Mouse (Mus musculus): Measurements from ENCODE around the gene Gm8909.
"Not testable (repeated sequence)": the region's sequence is repeated elsewhere in the genome, so short reads cannot be mapped to it uniquely, and the experiment has no call there.

Gene Gm8909

DNA sequence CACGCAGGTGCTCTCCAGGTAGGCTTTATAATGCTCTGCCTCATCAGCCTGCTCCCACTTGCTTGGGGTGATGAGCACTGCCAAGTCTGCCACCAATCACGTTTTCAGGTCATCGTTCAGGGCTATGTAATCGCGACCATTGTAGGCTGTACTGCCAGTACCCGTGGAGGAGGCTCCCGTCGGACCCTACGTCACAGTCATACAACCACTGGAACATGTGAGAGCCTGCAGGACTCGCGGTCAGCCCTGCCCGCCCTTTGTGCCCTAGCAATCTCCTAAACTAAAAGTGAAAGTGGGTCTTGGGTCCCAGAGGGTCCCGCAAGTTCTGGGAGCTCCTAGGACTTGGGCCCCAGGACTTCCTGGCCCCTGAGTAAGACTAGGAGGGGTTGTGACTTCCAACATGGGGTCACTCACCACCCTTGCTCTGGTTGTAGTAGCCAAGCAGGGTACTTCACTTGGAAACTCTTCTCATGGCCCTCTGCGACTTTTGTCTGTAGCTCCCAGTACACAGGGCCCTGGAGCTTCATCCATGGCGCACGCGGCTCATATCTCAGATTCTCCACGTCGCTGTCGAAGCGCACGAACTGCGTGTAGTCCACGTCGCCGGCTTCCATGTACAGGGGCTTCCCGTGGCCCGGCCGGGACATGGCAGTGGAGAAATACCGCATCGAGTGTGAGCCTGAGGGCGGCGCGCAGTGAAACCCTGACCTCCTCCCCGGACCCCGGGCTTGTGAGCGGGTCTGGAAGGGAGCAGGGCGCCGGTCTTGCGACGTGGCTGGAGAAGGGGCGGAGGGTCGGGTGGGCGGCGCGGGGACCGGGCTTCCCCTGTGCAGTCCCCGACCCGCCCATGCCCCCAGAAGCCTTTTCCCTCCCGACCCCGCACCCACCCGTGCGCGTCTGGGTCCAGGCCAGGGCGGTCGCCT is 6.9 kb downstream of the Gm8909 start:
- DNase-seq (ENCODE audit: low read depth, low spot score), result no peak

DNA sequence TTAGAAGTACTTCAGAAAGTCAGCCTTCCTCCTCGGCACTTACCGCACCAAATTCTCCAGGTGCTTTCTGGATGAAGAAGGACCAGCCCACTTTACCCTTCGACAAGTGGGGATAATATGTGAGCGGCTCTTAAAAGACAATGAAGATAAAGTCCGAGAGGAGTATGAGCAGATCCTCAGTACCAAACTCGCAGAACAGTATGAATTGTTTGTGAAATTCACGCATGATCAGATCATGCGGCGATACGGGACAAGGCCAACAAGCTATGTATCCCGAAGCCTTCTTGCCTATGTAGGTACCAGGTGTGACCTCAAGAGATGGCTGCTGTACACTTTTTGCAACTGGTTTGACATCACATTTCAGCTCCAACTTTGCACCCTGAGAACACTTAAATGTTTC is 10.1 kb downstream of the Gm8909 start:
- DNase-seq (ENCODE audit: low read depth, low spot score), result not testable (repeated sequence)

DNA sequence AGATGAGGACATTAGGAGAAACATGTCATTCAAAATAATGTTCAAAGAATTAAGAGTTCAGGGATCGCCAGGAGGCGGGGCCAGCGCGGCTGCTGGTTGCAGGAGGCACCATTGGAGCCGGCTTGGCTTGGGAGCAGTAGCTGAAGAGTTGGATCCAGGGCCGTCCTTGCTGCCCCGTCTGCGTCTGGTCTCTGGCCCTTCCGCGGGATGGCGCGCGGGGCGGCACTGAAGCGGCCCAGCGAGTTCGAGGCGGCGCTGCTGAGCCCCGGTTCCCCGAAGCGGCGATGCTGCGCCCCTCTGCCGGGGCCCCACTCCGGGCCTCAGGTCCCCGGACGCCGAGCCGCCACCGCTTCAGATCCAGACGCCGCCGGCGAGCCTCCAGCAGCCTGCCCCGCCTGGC is 10.6 kb downstream of the Gm8909 start:
- DNase-seq (ENCODE audit: low read depth, low spot score), result not testable (repeated sequence)

DNA sequence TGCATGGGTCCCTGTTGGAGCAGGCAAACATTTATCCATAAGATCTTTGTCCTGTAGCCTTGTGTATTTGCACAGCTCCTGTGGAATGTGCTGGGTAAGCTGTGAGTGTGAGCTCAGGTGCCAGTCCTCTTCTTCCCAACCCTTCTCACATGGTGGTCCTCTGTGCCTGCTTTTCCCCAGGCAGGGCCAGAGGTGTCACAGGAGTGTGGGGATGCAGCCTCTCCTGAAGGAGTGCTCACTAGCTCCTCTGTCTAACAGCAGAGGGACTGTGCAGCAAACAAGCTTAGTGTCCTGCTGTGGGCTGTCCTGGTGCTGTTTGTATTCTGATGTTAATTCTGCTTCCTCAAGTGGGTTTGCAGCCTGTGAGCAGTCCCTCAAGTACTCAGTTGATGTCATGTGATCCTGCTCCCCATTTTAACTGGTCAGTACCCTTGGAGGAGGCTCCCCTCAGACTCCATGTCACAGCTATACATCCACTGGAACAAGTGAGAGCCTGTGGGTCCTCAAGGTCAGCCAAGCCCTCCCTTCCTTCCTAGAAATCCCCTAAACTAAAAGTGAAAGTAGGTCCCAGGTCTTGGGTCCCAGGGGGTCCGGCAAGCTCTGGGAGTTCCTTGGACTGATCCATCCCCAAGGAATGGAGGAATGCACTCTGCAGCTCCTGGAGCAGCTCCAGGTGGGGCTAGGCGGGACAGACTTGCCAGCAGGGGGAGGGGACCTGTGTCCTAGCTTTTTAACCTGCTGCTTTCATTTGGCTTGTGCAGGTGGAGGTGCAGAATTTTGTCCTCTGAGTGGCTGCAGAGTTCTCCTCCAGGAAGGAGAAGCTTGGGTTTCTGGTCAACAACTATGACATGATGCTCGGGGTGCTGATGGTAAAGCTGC is 13.8 kb downstream of the Gm8909 start:
- no peak for DNase-seq (ENCODE audit: low read depth, low spot score)

DNA sequence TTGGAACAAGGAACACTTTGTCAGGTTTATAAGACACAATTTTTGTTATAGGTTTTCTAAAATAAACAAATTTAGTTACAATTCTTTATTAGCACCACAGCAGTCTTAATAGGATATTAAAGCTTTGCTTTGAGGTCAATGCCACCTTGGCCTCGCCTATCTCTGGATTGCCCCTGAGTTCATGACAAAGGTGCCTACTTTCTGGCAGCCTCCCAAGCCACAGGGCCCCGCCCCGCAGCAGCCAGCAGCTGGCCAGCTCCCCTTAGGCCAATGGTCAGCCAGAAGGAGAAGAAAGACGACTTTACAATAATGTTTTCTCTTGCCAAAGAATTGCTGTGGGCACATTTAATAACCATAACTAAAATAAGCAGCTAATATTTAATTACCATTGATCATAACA is 17.1 kb downstream of the Gm8909 start:
- not testable (repeated sequence) for DNase-seq (ENCODE audit: low read depth, low spot score)

DNA sequence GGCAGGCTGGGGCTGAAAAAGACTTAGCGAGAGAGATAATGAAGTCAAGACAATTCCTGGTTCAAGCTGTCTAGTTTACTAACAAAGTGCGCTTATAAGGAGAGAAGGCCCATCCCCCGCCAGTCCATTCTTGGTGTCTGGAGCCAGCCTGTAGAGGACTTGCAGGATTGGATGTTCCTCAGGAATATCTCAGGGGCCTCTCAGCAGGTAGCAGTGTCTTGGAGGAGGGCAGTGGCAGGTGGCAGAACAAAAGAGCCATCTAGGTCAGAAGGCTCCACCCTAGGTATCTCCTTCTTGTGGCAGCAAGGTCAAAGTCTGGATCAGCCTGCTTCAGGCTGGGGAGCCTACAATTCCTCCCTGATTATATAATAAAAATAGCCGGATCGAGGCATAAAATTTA is 19.9 kb downstream of the Gm8909 start:
- DNase-seq (ENCODE audit: low read depth, low spot score), result not testable (repeated sequence)

DNA sequence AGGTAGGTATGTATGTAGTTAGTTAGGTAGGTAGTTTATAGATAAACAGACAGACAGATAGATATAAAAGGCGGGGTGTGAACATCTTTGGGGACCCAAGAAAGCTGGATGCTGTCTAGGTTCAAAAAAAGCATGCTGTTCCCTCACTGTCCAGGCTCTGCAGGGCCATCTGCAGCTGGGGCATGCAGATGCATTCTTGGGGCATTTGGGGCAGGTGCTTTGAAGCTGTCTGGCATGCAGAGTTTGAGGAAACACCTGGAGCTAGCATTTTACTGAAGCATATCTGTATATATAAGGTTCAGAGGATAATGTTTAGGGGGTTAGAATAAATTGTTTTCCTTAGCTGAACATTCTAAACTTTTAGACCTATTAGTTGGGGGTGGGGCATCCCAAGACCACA is 21.4 kb downstream of the Gm8909 start:
- DNase-seq (ENCODE audit: low read depth, low spot score), result not testable (repeated sequence)

DNA sequence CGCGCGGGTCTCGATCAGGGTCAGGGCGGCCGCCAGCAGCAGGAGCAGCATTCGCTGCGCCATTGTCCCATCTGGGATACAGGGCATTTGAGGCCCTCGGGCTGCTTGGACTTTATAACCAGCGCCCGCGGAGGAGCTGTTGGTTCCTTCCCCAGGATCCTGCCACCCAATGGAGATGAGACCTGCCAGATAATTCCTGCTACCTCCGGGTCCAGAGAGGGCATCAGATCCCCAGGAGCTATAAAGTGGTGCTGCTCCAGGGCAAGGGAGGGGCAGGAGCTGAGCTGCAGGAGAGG is 22.5 kb downstream of the Gm8909 start:
- not testable (repeated sequence) for DNase-seq (ENCODE audit: low read depth, low spot score)

DNA sequence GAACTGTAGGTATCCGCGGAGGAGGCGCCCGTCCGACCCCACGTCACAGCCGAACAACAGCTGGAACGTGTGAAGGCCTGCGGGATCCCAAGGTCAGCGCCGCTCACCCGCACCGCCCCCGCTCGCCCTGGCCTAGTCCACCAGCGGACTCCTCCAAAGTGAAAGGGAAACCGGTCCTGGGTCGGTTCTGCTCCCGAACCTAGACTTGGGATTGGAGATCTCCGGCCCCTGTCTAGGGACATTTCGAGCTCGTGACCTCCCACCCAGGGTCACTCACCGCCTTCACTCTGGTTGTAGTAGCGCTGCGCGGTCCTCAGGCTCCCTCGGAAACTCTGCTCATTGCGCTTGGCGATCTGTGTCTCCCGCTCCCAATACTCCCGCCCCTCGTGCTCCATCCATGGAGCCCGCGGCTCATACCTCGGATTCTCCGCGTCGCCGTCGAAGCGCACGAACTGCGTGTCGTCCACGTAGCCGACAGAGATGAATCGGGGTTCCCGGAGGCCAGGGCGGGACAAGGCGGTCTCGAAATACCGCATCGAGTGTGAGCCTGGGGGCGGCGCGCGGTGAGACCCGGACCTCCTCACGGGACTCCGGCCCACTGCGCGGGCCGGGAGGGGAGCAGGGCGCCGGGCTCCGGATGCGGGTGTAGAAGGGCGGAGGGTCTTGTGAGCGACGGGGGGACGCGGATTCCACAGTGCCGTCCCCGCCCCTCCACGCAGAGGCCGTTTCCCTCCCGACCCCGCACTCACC is 23.1 kb downstream of the Gm8909 start:
- peak; percentile 3 for DNase-seq (ENCODE audit: low read depth, low spot score)

DNA sequence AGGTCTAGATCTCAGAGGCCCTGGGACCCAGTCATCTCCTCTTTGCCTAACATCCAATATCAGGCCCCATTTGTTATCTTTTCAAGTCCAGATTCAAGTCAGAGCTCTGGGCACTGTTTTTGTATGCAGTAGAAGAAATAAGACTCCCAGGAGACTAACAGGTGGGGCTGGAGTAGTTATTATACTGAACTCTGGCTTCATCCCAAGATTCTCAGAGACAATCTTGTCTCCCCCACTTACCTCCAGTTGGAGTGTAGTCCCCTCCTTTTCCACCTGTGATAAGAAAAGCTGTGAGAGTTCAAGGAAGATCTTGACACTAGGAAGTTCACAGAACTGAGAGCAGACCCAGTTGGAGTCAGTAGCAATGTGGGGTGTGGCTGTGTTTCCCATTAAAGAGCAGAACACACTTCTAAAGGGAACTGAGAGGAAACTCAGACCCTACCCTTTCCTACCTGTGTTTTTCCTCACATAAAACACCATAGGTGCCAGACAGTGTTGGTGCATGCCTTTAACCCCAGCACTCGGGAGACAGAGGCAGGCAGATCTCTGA is 32.0 kb downstream of the Gm8909 start:
- not testable (repeated sequence) for DNase-seq (ENCODE audit: low read depth, low spot score)

DNA sequence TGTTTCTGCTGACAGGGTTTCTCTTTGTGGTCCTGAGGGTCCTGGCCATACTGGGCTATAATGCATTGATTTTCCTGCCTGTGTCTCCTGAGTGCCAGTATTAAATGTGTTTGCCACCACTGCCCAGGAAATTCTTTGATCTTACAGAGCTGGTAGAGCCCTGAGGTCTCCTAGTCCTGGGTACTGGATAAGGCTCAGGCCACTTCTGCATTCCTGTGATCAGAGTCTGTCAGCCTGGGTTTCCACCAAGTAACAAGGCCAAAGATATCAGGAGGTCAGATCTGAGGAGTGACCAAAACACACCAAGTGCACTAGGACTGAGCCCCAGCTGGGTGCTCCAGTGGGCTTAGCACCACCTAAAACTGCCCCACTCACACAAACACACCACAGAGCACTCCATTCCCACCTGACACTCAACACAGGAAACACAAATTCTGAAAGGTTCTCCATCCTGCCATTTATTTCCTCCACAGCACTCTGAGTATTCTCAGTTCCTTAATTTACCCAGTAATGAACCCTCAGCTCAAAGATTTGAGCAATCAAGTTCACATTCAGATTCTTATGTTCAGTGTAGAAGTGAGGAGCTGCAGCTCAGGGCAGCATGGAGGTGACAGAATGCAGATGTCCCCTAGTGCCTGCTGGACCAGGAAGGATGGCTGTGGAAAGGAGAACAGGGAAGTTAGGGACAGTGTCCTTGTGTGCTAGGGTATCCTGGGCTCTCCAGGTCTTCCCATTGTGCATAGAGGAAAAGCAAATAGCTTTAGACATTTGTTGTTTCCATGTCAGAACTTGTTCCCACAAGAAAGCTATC is 32.7 kb downstream of the Gm8909 start:
- not testable (repeated sequence) for DNase-seq (ENCODE audit: low read depth, low spot score)

DNA sequence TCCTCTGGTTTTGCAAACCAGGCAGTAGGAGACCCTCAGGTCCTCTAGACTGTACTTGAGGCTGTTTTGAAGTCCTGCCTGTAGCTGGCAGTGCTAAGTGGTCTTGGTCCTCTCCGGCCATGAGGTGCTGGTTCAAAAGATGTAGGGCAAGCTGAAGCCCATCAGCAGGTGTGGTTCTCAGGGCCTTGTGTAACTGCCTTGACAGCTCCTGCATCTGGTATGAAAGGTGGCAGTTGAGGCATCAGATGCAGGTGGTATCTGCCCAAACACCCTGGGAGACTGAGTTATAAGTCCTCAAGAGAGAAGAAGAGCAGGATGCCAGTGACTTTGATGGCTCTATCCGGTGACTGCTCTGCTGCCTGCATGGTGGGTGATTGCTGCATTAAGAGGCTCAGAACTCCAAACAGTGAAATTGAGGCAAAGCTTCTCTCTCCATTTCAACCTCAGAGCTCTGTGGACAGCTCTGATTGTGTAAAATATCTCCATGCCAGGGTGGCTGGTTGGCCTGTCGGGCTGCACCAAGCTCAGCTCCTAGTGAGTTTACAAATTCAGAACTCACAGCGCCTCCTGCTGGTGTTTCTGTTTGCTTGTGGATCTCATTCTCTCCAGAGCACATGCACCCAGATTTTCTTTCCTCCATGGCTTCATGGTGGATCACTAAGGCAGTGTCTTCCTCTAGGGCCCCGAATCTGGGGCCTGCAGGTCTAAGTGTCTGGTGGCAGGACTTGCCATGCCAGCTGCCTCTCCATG is 36.6 kb downstream of the Gm8909 start:
- no peak for DNase-seq (ENCODE audit: low read depth, low spot score)

DNA sequence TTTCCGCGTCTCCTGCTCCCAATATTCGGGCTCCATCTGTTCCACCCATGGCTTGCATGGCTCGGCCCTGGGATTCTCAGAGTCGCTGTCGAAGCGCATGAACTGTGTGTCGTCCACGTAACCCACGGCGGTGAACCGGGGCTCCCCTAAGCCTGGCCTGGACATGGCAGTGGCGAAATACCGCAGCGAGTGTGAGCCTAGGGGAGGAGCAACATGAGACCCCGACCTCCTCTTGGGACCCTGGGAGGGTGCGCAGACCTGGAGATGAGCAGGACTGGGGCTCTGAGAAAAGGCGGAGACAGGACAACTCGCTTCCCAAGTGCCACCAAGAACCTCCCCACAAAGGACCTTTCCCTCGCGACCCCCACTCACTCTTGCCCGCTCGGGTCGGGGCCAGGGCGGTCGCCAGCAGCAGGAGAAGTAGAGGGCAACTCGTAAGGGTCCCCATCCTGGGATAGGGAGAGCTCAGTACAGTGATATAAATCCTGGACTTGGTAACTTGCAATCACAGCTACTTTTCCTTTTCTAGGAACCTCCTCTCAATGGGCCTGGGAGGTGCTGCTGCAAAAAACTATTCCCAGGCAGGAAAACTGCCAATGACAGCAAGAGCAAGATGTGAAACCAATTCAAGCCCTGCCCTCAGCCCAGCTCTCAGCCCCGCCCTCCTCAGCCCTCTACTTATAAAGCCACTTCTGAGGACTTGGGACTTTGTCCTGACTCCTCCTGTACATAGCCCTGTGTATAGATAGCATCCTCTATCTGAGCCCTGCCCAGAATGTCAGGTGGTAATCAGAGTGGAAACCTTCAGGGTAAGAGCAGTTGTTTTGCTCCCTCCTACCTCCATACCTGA is 39.1 kb downstream of the Gm8909 start, which contains the start of gene Gm7030:
TSS of gene Gm7030 (minus strand) at position 458 of the 850 bp plus-strand sequence.
- not testable (repeated sequence) for DNase-seq (ENCODE audit: low read depth, low spot score)

DNA sequence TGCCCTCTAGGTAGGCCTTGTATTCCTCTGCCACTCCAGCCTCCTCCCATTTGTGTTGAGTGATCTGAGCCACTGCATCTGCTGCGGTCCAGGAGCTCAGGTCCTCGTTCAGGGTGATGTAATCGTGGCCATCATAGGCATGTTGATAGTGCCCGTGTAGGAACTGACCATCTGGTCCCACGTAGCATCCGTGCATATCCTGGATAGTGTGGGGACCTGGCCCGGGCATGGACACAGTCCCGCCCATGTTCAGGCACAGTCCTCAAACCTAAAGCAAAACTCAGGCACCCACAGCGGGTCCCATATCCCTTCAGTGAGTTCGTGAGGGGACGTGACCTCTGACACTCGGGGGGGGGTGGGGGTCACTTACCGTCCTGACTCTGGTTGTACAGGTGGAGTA is 39.8 kb downstream of the Gm8909 start:
- DNase-seq (ENCODE audit: low read depth, low spot score), result not testable (repeated sequence)

DNA sequence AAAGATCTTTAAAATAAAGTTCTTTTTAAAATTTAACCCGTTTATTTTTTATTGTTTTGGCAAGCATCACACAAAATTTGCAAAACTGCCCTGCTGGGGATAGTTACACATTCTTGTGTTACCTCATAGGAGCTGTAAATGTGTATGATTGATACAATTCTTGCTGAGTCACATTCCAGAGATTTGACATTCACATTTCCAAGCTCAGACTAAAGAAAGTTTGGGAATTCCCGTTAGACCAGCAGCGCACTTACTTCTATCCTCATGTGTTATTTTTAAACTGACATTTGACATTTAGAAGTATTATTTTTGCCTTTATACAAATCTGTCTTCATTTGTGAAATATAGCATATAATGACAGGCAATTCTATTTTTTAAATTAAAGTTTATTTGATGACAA is 44.2 kb downstream of the Gm8909 start:
- not testable (repeated sequence) for DNase-seq (ENCODE audit: low read depth, low spot score)

DNA sequence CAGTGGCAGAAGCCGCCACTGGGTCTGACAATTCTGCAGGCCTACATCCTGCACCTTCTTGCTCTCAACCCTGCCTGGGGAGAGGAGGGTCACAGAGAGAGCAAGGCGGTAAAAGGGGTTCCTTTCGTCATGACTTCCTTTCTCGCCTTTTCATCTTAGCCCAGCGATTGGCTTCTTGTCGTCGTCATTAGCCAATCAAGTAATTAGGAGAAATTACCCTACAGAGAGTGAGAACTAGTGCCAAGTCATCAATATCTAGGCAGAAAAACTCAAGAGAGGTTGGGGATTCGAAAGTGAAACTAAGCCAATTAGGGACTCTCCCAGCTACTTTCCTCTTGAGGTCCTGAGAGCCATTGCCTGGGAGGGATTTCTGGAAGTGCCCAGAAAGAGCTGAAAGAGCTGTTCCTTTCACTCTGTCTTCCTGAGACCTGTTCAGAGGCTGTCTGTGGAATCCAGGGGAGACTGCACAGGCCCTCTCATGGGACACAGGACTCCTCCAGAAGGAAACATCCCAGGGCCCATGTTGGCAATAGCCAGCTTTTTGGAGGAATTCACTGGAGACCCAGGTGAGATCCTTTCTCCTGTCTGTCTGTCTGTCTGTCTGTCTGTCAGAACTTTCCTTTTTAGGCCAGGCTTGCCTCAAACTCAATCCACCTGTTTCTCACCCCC is 46.9 kb downstream of the Gm8909 start, which contains the start of gene Gm19684:
TSS of gene Gm19684 (plus strand) at position 327 of the 669 bp plus-strand sequence.
- DNase-seq (ENCODE audit: low read depth, low spot score), result peak; percentile 85

DNA sequence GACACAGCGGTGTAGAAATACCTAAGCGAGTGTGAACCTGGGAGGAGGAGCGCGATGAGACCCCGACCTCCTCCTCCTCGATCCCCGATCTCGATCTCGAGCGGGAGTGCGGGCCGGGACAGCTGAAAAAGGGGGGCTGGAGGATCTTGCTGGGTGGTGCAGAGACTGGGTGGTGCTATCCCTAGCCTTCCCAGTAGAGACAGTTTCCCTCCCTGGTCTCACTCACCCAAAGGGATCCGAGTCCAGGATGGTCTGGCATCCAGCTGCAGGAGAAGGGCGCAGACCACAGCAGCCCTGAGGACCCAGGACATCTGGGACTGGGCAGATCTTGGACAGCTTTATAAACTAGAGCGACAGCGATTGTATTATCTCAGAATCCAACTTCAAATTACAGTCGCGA is 47.5 kb downstream of the Gm8909 start:
- not testable (repeated sequence) for DNase-seq (ENCODE audit: low read depth, low spot score)

DNA sequence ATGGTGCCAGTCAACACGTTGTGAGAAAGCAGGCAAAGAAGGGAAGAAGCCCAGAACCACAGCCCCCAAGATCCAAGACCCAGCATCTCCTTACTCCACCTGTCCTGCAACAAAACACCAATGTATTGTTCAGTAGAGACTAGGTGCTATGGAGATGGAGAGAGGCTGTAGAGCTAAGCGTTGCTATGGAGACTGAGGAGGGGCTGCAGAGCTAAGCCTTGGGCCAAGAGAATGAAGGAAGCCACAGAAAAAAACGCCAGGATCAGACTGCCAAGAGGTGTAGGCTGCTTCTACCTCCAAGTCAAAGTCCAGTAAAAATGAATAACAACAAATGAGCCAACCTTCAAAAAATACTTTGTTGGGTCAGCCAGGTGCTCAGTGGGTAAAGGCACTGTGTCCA is 51.8 kb downstream of the Gm8909 start:
- not testable (repeated sequence) for DNase-seq (ENCODE audit: low read depth, low spot score)
